Mouse (Mus musculus) forebrain, embryonic 12.5 days (tissue): ENCODE measurements at regions not wholly inside any gene's neighbourhood (a gene's known extent, or its start where the extent isn't known, plus 50 kb on each side); places are given as distances from the start of the nearest gene placed in this dataset.

Source experiments
- ATAC-seq: fragments of 200-750 bp; cut with Nextera tagmentation; 2 replicates; pipeline ENCODE4 v1.8.0; 2017; ENCODE audit warnings: moderate TSS enrichment; ENCODE audit not compliant: low FRiP score
- H3K27ac ChIP-seq: fragments of 300-500 bp; sonication (generic); 2 replicates; pipeline ENCODE4 v1.5.1; 2016; ENCODE audit warnings: mild to moderate bottlenecking
- H3K27me3 ChIP-seq: fragments of 300-500 bp; sonication (generic); 2 replicates; pipeline ENCODE4 v1.6.1; 2016; ENCODE audit warnings: mild to moderate bottlenecking
- H3K36me3 ChIP-seq: fragments of 300-500 bp; sonication (generic); replicated peaks from 2 replicates; pipeline ENCODE4 v1.6.1; 2016; ENCODE audit warnings: mild to moderate bottlenecking
- H3K4me1 ChIP-seq: fragments of 300-500 bp; sonication (generic); 2 replicates; pipeline ENCODE4 v1.6.1; 2016
- H3K4me2 ChIP-seq: fragments of 300-500 bp; sonication (generic); 2 replicates; pipeline ENCODE4 v1.6.1; 2016; ENCODE audit warnings: mild to moderate bottlenecking, moderate library complexity
- H3K4me3 ChIP-seq: fragments of 300-500 bp; sonication (generic); replicated peaks from 2 replicates; pipeline ENCODE4 v1.5.1; 2016; ENCODE audit warnings: mild to moderate bottlenecking
- H3K9ac ChIP-seq: fragments of 300-500 bp; sonication (generic); 2 replicates; pipeline ENCODE4 v1.6.1; 2016; ENCODE audit warnings: mild to moderate bottlenecking
- H3K9me3 ChIP-seq: fragments of 300-500 bp; sonication (generic); 2 replicates; pipeline ENCODE4 v1.6.1; 2016
- WGBS: fragments of 180-500 bp; shearing (Covaris S2); methylation state at CpG from one replicate; pipeline ENCODE4 v1.1.7; 2016; 5-methylcytosine and 5-hydroxymethylcytosine counted together

DNA sequence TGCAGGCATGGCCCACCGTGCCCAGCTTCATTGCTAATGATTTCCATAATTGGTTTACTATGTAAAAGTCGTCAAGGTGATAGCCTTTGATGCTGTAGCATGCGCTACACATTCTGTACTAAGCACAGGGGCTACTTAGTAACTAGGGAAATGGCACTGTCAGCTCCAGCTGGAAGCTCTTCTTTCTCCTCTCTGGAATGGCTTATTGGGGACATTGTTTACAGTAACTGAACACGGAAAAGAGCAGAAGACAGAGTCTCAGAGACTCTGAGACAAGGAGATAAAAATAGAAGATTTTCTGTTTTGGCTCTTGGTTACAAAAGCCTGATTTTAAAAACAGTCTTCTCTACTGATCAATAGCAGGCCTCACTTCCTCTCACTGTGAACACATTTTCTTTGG lies 178.3 kb downstream of the Ktn1 start:
- no peaks in the 10 kb centered on the region for H3K4me1 ChIP-seq
- H3K27me3 ChIP-seq = no peaks in the 10 kb centered on the region
- H3K27ac ChIP-seq = no peak overlapping the region
- no peak for ATAC-seq
- no peak overlapping the region for H3K4me3 ChIP-seq
- no peak overlapping the region for H3K4me2 ChIP-seq
- WGBS = 83% methylated on average over 4 of the region's 4 CpGs
- H3K36me3 ChIP-seq = no peaks in the 10 kb centered on the region
- H3K9me3 ChIP-seq = no peaks in the 10 kb centered on the region
- H3K9ac ChIP-seq = no peak overlapping the region

DNA sequence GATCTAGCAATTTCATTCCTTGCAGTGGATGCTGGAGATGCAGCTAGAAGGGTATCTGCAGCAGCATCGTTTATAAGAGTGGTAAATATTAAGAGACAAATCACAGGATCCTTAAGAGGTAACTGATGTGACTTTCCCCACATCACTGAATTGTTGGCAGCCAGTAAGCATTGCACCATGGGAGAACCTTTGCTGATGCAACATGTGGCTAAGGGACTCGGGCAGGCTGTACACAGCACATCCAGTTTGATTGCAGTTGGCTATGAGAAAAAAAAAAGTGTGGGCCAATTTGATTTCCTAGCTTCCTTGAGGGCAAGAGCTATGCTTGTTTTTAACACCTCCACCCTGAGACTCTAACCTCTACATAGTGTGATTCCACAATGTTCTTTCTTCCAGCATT lies 179.4 kb downstream of the Ktn1 start:
- Histone ChIP-seq H3K4me1 (no peaks in the 10 kb centered on the region), H3K9ac (no peak overlapping the region), H3K27me3 (no peaks in the 10 kb centered on the region), H3K9me3 (no peaks in the 10 kb centered on the region), H3K36me3 (no peaks in the 10 kb centered on the region), H3K4me3 (no peak overlapping the region), H3K4me2 (no peak overlapping the region), H3K27ac (no peak overlapping the region)
- ATAC-seq = no peak
- 93% methylated on average over 2 of the region's 2 CpGs for WGBS

DNA sequence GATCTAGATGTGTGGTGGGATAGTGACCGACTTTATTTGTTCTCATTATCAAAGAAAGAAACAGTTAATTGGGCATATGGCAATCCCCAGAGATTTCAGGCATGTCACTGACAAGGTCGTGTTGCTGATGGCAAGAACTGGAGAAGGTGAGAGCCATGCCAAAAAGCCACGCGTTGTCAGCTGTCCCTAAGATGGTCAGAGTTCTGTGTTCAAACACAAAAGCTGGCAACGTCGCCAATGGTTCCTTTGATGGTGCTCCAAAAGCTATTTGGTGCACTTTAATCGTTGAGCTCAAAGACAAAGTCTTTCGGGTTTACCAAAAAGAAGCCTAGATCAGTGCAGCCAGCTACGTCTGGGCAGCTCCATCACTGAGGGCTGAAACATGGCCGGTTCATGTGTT lies 185.4 kb downstream of the Ktn1 start:
- 85% methylated on average over 10 of the region's 10 CpGs for WGBS
- Histone ChIP-seq H3K4me2 (no peak overlapping the region), H3K4me1 (no peaks in the 10 kb centered on the region), H3K9me3 (no peaks in the 10 kb centered on the region), H3K36me3 (no peaks in the 10 kb centered on the region), H3K27ac (no peak overlapping the region), H3K27me3 (no peaks in the 10 kb centered on the region), H3K9ac (no peak overlapping the region), H3K4me3 (no peak overlapping the region)
- ATAC-seq = no peak

DNA sequence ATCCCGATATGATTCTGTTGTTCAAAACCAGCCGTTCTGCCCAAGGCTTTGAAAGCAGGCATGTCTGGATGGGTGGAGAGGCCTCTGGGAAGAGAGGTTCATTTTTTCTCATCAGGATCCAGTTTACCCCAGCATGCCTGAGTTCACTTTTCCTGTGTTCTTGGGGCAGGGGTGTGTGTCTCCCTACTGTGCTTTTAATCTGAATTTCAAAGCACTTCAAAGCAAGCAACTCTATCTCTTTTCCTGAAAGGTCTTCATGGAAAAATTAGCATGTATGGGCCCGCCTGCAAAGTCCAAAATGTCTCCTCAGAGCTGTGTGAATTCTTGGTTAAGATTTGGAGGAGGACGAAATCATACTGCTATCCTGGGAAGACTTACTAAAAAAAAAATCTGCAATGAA lies 187.2 kb downstream of the Ktn1 start:
- no peaks in the 10 kb centered on the region for H3K36me3 ChIP-seq
- H3K4me1 ChIP-seq = peaks cover 12% of the 10 kb centered on the region
- WGBS = 74% methylated on average over 4 of the region's 4 CpGs
- H3K4me2 ChIP-seq = no peak overlapping the region
- no peak overlapping the region for H3K27ac ChIP-seq
- ATAC-seq = no peak
- no peaks in the 10 kb centered on the region for H3K27me3 ChIP-seq
- H3K9me3 ChIP-seq = no peaks in the 10 kb centered on the region
- no peak overlapping the region for H3K9ac ChIP-seq
- no peak overlapping the region for H3K4me3 ChIP-seq

DNA sequence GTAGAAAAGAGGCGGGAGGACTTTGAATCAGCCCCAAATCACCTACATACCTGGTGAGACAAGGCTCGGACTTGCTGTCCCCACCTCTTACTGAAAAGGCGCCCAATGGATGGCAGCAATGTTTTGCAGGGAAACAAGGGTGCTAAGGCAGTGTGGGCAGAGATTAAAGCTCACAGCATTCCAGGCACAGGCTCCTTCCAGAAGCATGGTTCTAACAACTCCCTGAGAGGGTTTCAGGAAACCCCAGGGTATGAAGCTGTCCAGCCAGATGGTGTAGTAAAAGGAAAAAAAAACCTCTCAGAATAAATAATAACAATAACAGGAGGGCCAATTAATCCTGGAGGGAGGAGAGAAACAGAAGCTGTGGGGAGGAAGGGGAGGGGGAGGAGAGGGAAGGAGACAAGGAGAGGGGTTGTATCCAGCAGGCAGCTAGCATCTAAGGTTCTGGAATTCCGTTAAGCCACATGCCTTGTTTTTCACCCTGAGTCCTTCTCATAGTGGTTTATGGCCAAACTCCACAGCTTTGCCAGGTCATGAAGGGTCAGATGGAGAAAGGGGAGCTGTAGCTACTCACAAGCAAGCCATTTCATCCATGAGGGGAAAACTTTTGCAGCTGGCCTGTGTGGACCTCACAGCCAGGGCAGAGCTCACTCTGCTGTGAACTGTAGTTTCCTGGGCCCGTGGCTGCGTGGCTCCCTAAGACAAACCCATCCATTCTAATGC lies 191.4 kb downstream of the Ktn1 start:
- H3K36me3 ChIP-seq = no peaks in the 10 kb centered on the region
- H3K9ac ChIP-seq = no peak overlapping the region
- H3K4me3 ChIP-seq = no peak overlapping the region
- 51% methylated on average over 6 of the region's 6 CpGs for WGBS
- H3K27ac ChIP-seq = peak overlapping the region; percentile 50; the same call in 1 of the 2 replicates
- H3K9me3 ChIP-seq = no peaks in the 10 kb centered on the region
- peaks cover 12% of the 10 kb centered on the region for H3K4me1 ChIP-seq
- ATAC-seq = no peak
- no peaks in the 10 kb centered on the region for H3K27me3 ChIP-seq
- H3K4me2 ChIP-seq = no peak overlapping the region

DNA sequence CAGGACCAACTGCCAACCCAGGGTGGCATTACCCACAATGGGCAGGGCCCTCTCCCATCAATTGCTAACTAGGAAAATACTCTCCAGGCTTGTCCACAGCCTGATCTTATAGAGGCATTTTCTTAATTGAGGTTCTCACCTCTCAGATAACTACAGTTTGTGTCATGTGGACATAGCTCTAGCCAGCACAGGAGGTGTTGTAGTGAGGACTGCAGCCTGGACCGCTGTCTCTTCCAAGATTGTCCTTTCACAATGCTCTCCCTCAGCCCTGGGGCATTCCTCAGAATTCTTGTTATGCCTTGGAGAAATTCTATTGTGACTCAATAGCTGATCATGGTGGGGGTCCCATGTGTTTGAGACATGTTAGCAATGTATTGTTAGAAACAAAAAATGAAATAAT lies 196.1 kb downstream of the Ktn1 start:
- H3K9ac ChIP-seq = no peak overlapping the region
- no peaks in the 10 kb centered on the region for H3K27me3 ChIP-seq
- H3K4me2 ChIP-seq = no peak overlapping the region
- ATAC-seq = no peak
- peaks cover 7% of the 10 kb centered on the region for H3K4me1 ChIP-seq
- no peaks in the 10 kb centered on the region for H3K36me3 ChIP-seq
- no peaks in the 10 kb centered on the region for H3K9me3 ChIP-seq
- no peak overlapping the region for H3K4me3 ChIP-seq
- WGBS = 88% methylated on average over 1 of the region's 1 CpGs
- no peak overlapping the region for H3K27ac ChIP-seq

DNA sequence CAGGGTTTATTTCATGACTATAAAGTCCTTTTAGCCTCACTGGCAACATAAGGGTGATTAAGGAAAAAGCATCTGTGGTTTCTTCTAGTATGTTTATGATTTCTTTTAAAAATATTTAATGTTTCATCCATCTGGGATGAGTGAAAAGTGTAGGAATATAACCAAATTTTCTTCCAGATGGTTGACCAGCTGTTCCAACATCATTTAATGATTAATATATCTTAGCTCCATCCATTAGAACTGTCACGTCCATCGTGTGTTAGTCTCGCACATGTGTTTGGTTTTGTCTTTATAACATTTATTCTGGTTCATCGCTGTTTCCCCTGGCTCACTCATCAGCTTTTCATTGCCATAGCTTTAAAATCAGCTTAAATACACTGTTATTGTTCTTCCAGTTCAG lies 200.6 kb downstream of the Ktn1 start:
- ATAC-seq = no peak
- no peak overlapping the region for H3K4me3 ChIP-seq
- no peak overlapping the region for H3K27ac ChIP-seq
- H3K4me1 ChIP-seq = no peaks in the 10 kb centered on the region
- WGBS = 82% methylated on average over 4 of the region's 4 CpGs
- H3K9me3 ChIP-seq = no peaks in the 10 kb centered on the region
- no peak overlapping the region for H3K9ac ChIP-seq
- H3K36me3 ChIP-seq = no peaks in the 10 kb centered on the region
- H3K27me3 ChIP-seq = no peaks in the 10 kb centered on the region
- no peak overlapping the region for H3K4me2 ChIP-seq

DNA sequence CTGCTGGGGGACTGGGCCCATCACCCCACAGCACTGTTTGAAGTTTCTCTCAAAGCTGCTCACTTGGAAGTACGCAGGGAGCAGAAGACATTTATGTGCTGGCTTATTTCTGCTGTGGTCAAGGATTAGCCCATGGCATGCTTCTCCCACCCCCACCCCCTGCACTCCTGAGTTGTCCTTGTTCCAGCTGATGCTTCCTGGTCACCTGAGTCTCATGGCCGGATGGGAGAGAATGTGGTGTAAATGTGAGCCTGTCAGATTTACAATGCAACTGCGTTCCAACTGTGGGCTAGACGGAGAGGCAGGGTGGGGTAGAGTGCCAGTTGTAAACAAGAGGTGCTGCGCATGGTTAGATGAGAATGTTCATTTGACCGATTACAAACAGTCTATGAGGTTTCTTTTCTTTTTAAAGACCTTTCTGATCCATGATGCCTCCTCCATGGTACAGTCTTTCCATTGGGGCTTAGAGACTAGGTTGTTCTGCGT lies 208.1 kb downstream of the Ktn1 start:
- no peak for ATAC-seq
- H3K9ac ChIP-seq = no peak overlapping the region
- H3K4me3 ChIP-seq = no peak overlapping the region
- H3K9me3 ChIP-seq = no peaks in the 10 kb centered on the region
- WGBS = 64% methylated on average over 7 of the region's 7 CpGs
- H3K27ac ChIP-seq = no peak overlapping the region
- H3K36me3 ChIP-seq = no peaks in the 10 kb centered on the region
- H3K4me1 ChIP-seq = no peaks in the 10 kb centered on the region
- H3K4me2 ChIP-seq = no peak overlapping the region
- H3K27me3 ChIP-seq = no peaks in the 10 kb centered on the region

DNA sequence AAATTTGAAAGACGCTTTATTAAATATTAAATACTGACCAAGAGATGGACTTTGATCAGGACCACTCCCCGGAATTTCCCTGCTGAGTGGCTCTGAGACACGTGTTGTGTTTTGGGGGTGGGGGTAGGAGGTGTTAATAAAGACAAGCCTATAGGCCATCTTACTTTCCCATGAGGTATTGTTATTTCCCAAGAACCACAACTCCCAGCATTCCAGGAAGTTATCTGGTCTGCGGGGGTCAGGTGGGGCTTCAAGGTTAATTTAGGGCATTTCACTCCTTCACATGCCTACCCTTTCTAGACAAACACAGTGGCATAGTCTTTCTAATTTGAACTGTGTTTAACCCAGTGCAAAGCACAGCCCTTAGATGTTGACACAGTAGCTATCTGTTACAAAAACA lies 209.0 kb downstream of the Ktn1 start:
- no peak overlapping the region for H3K4me3 ChIP-seq
- no peaks in the 10 kb centered on the region for H3K27me3 ChIP-seq
- H3K9me3 ChIP-seq = no peaks in the 10 kb centered on the region; the same call in 1 of the 2 replicates
- H3K9ac ChIP-seq = no peak overlapping the region
- no peaks in the 10 kb centered on the region for H3K4me1 ChIP-seq
- H3K27ac ChIP-seq = no peak overlapping the region
- ATAC-seq = no peak
- WGBS = 76% methylated on average over 4 of the region's 4 CpGs
- H3K4me2 ChIP-seq = no peak overlapping the region
- H3K36me3 ChIP-seq = no peaks in the 10 kb centered on the region

DNA sequence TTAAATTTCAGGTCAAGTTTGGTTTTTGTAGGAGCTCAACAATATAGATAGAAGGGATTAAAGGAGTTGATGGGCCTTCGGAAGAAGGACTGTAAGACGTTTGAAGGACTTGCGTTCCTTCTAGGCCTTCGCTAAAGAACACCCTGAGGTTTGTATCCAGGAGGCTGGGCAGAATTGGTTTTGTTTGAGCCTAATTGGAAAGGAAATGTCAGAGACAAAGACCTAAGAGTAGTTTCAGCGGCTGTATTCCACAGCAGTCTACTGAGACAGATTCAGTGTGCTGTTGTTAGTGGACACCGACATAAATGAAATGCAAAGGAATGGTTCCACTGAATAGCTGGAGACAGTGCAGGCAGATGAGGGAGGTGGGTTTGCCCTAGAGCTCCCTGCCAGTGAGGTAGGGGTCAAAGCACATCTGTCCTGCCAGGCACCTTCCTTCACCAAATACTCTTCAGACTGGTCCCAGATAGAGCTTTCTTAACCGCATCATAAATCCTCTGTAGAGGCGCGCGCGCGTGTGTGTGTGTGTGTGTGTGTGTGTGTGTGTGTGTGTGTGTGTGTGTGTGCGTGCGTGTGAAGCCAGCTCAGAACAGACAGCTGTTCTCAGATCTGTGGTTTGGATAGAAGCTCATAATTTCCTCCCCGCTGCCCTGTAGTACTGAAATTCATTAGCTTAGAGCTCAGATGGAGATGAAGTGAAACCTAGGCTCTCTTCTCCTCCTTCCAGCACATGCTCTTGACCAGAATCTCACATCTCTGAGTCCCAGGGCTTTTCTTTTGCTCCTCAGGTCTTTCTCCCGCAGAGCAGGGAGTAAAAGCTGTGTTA lies 209.7 kb downstream of the Ktn1 start:
- H3K9me3 ChIP-seq = no peaks in the 10 kb centered on the region; the same call in 1 of the 2 replicates
- no peaks in the 10 kb centered on the region for H3K4me1 ChIP-seq
- H3K4me2 ChIP-seq = no peak overlapping the region
- H3K27me3 ChIP-seq = no peaks in the 10 kb centered on the region
- no peak overlapping the region for H3K27ac ChIP-seq
- H3K36me3 ChIP-seq = no peaks in the 10 kb centered on the region
- no peak for ATAC-seq
- H3K9ac ChIP-seq = no peak overlapping the region
- H3K4me3 ChIP-seq = no peak overlapping the region
- 68% methylated on average over 16 of the region's 16 CpGs for WGBS

DNA sequence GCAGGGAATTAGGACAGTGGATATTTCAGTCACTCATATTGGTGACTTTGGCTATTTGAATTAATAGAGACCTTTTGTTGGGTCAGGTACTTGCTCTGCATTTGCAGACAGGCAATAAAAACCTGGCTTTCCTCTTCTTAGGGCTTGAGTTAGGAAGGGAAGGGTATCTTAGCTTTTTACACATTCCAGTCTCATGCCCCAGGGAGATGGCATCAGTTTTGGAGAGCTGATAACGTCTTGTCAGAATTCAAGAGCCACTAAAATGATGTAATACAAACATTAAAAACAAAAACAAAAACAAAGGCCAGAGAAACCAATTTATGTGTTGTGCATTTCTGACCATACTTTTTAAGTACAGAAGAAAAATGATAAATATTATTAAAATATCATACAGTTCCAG lies 214.3 kb downstream of the Ktn1 start:
- no peaks in the 10 kb centered on the region for H3K36me3 ChIP-seq
- 77% methylated on average over 1 of the region's 1 CpGs for WGBS
- H3K4me2 ChIP-seq = no peak overlapping the region
- no peak overlapping the region for H3K9ac ChIP-seq
- H3K9me3 ChIP-seq = no peaks in the 10 kb centered on the region; the same call in 1 of the 2 replicates
- no peak for ATAC-seq
- no peaks in the 10 kb centered on the region for H3K4me1 ChIP-seq
- H3K4me3 ChIP-seq = no peak overlapping the region
- H3K27ac ChIP-seq = no peak overlapping the region
- no peaks in the 10 kb centered on the region for H3K27me3 ChIP-seq

DNA sequence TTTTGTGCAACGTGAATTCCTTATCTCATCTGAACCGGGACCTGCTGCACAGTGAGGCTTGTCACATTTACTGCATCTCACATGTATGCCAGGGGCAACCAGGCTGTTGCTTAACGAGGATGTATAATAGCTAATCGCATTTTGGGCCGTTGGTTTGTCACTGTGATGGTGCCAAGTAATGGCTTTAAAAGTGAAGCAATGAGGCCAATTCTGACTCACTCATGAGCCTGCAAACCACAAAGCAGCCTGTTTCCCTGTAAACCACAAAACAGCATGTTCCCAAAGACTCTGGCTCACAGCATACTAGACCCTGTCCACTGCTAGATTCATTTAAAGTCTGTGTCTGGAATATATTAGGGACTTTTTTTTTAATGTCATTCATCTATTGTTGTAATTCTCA lies 214.8 kb downstream of the Ktn1 start:
- 58% methylated on average over 5 of the region's 5 CpGs for WGBS
- no peak for ATAC-seq
- Histone ChIP-seq H3K9me3 (no peaks in the 10 kb centered on the region; the same call in 1 of the 2 replicates), H3K4me2 (no peak overlapping the region), H3K36me3 (no peaks in the 10 kb centered on the region), H3K9ac (no peak overlapping the region), H3K4me3 (no peak overlapping the region), H3K27ac (no peak overlapping the region), H3K4me1 (no peaks in the 10 kb centered on the region), H3K27me3 (no peaks in the 10 kb centered on the region)

DNA sequence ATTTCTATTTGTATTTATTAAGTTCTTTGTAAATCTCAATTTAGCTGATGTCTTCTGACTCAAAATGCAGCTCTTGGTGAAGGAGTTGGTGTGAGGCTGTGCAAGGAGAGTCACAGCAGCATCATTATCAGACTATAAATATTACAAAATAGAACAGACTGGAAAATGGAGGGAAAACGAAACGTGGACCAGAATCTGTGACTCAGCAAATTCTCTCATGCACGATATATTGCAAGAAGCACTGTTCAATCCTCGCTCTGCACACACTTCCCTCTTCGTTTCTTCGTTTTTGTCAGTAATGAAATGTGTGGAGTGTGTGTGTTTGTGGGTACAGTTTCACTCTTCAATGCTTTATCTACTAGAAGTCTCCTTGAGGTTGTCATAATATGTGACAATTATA lies 215.5 kb downstream of the Ktn1 start:
- Histone ChIP-seq H3K4me3 (no peak overlapping the region), H3K27me3 (no peaks in the 10 kb centered on the region), H3K9ac (no peak overlapping the region), H3K9me3 (no peaks in the 10 kb centered on the region; the same call in 1 of the 2 replicates), H3K4me2 (no peak overlapping the region), H3K27ac (no peak overlapping the region), H3K4me1 (no peaks in the 10 kb centered on the region), H3K36me3 (no peaks in the 10 kb centered on the region)
- WGBS = 90% methylated on average over 6 of the region's 6 CpGs
- no peak for ATAC-seq
